Mouse (Mus musculus) heart, postnatal 0 days (tissue): ENCODE results near the gene Tcam1. TPM values are rescaled to one million over a fixed set of nuclear protein-coding genes. Genes with fewer than 3 reads are reported as not detected.
A peak's percentile ranks its signal among the peaks of the same experiment; 100 is the strongest.

Source experiments
- ATAC-seq: fragments of 200-750 bp; cut with Nextera tagmentation; 2 replicates; pipeline ENCODE4 v1.8.0; 2017; ENCODE audit warnings: low read depth, moderate number of reproducible peaks, moderate library complexity; ENCODE audit not compliant: insufficient read depth
- DNase-seq: peaks from one replicate; pipeline ENCODE4 v3.0.0-alpha.2; 2016; ENCODE audit warnings: low spot score
- H3K27ac ChIP-seq: fragments of 300-500 bp; sonication (generic); 2 replicates; pipeline ENCODE4 v1.5.1; 2014; ENCODE audit warnings: low read depth, mild to moderate bottlenecking
- H3K27me3 ChIP-seq: fragments of 300-500 bp; sonication (generic); 2 replicates; pipeline ENCODE4 v1.6.1; 2014; ENCODE audit warnings: low read length, mixed read lengths; ENCODE audit not compliant: control insufficient read depth, insufficient read depth
- H3K36me3 ChIP-seq: fragments of 300-500 bp; sonication (generic); replicated peaks from 2 replicates; pipeline ENCODE4 v1.6.1; 2014; ENCODE audit warnings: low read length, mixed read lengths; ENCODE audit not compliant: control insufficient read depth, insufficient read depth
- H3K4me1 ChIP-seq: fragments of 300-500 bp; sonication (generic); 2 replicates; pipeline ENCODE4 v1.6.1; 2014; ENCODE audit warnings: antibody characterized with exemption; ENCODE audit not compliant: control insufficient read depth, insufficient read depth
- H3K4me2 ChIP-seq: fragments of 300-500 bp; sonication (generic); 2 replicates; pipeline ENCODE4 v1.6.1; 2014; ENCODE audit warnings: low read depth, mild to moderate bottlenecking, low read length, moderate library complexity
- H3K4me3 ChIP-seq: fragments of 300-500 bp; sonication (generic); 2 replicates; pipeline ENCODE4 v1.5.1; 2014; ENCODE audit warnings: low read depth, low read length
- H3K9ac ChIP-seq: fragments of 300-500 bp; sonication (generic); replicated peaks from 2 replicates; pipeline ENCODE4 v1.6.1; 2014; ENCODE audit warnings: low read depth, low read length, mixed read lengths
- H3K9me3 ChIP-seq: fragments of 300-500 bp; sonication (generic); replicated peaks from 2 replicates; pipeline ENCODE4 v1.6.1; 2016; ENCODE audit warnings: low read length; ENCODE audit not compliant: control insufficient read depth
- CTCF ChIP-seq: IDR thresholded peaks from 2 replicates; pipeline ENCODE4 v1.5.1; 2016; ENCODE audit warnings: antibody characterized with exemption, control low read depth, low read depth
- EP300 ChIP-seq: IDR thresholded peaks from 2 replicates; pipeline ENCODE4 v1.6.1; 2016; ENCODE audit warnings: antibody characterized with exemption, low read depth
- WGBS: fragments of 180-500 bp; shearing (Covaris S2); extraction: QIAGEN DNeasy Blood & Tissue Kit; methylation state at CpG from one replicate; pipeline ENCODE4 v1.1.7; 2014; 5-methylcytosine and 5-hydroxymethylcytosine counted together
- polyA plus RNA-seq: library from polyadenylated mRNA; unstranded; fragments of >200 nt; fragmentation: Nextera tagmentation; extraction: Ambion mirVana; gene quantifications from 2 replicates; pipeline ENCODE4 v1.2.1, GENCODE M21; 2015
- total RNA-seq: library from RNA; depleted of rRNA; stranded (reverse); fragments of >200 nt; gene quantifications from 2 replicates; pipeline ENCODE4 v1.2.3, GENCODE M21; 2014; ENCODE audit warnings: low replicate concordance

Gene Tcam1
- total and polyA plus RNA-seq, 2 experiments from 2014 or later = not detected

DNA sequence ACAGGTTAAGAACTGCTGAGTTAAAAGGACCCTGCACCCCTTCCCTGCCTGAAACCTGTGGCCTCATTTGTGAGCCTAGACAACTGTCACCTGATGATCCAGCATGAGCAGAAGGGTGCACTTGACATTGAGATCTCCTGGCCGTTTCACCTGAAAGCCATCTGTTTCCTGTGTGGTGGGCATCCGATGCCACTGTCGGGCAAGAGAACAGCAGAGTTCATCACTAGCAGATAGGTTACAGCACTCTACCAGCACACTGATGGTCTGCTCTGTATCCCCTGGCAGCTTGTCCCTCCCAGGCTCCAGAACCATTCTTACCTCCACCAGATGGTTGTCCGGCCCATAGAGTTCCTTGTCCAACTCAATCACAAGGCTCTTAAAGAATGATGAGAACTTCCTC, 10.9 kb upstream of the Tcam1 start:
- WGBS = 88% methylated on average over 4 of the region's 4 CpGs
- DNase-seq (no peak), ATAC-seq (no peak)
- no peaks in the 10 kb centered on the region for H3K27me3 ChIP-seq
- H3K9ac ChIP-seq = no peak overlapping the region
- H3K4me3 ChIP-seq = no peak overlapping the region
- no peak overlapping the region for H3K27ac ChIP-seq
- TF ChIP-seq EP300 = no peak
- no peak for TF ChIP-seq CTCF
- H3K4me2 ChIP-seq = no peak overlapping the region
- peaks cover 20% of the 10 kb centered on the region for H3K4me1 ChIP-seq
- H3K36me3 ChIP-seq = peaks cover 68% of the 10 kb centered on the region
- no peaks in the 10 kb centered on the region for H3K9me3 ChIP-seq

DNA sequence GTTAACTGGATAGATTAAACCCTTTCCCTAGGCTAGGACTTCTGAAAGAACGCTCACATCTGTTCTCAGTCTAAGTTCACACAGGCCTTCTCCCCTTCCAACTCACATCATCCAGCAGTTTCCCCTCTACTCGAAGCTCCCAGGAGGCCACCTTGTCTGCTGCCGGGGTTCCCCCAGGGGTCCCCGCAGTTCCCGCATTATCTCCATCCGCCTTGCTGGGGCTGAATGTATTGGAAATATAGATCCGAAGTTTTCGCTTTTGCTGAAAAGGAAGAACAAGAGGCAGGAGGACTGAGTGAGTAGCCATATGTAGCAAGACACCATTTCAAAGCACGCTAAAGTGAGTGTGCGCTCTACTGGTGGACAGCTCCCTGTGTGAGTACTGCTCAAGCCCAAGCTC, 10.0 kb upstream of the Tcam1 start:
- Histone ChIP-seq H3K4me3 (no peak overlapping the region), H3K27ac (no peak overlapping the region), H3K36me3 (peaks cover 59% of the 10 kb centered on the region), H3K9me3 (no peaks in the 10 kb centered on the region), H3K9ac (no peak overlapping the region), H3K4me2 (no peak overlapping the region), H3K4me1 (peaks cover 26% of the 10 kb centered on the region), H3K27me3 (no peaks in the 10 kb centered on the region)
- no peak for TF ChIP-seq EP300
- TF ChIP-seq CTCF = no peak
- no peak for ATAC-seq
- WGBS = 88% methylated on average over 10 of the region's 10 CpGs
- DNase-seq = no peak

DNA sequence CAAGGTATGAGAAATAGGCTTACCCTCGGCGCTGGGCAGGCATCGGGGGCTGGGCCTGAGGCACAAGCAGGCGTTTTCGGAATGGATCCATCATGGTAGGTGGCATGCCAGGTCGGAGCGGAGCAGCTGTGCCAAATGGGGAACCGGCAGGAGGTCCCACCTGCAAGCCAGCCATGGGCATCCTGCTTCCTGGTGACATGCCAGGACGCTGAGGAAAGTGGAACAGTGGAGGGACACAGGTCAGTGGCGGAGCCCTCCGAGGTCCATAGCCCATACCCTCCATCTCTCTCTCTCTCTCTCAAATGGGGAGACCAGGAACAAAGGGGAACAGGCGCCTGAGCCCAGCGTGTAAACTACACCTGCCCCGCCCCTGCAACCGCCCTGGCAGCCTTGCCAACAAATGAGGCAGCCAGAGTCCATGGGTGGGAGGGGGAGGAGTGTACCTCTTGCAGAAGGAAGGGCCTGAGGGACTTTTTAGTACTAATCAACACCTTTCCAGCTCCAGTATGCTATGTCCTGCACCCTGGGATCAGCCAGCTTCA, 9.1 kb upstream of the Tcam1 start:
- no peak for DNase-seq
- H3K9ac ChIP-seq = no peak overlapping the region
- no peaks in the 10 kb centered on the region for H3K27me3 ChIP-seq
- H3K4me2 ChIP-seq = no peak overlapping the region
- no peak overlapping the region for H3K4me3 ChIP-seq
- 64% methylated on average over 15 of the region's 15 CpGs for WGBS
- TF ChIP-seq CTCF = no peak
- no peak for TF ChIP-seq EP300
- no peaks in the 10 kb centered on the region for H3K9me3 ChIP-seq
- peaks cover 50% of the 10 kb centered on the region for H3K36me3 ChIP-seq
- 0 out of 2 replicates have a peak overlapping the region, but pooled peaks have one; percentile 8 for H3K27ac ChIP-seq
- H3K4me1 ChIP-seq = peaks cover 32% of the 10 kb centered on the region
- no peak for ATAC-seq

DNA sequence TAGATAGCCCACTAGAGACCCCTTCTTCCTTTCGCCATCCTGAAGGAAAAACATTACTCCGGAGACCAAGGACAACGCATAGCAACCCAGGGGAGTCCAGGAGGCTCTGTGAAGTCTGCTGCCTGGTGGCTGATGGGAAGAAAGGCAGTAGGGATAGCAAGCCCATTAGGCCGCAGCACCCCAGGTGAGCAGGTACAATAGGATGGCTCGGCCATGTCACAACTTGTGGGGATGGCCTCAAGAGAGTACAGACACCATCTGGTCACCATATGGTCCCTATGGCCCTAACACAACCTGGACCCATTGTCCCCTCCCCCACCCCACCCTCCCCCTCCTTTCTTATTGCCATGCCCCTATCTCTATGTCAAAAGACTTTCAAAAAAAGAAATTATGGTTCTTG, 8.6 kb upstream of the Tcam1 start:
- H3K4me2 ChIP-seq = no peak overlapping the region
- no peaks in the 10 kb centered on the region for H3K9me3 ChIP-seq
- H3K36me3 ChIP-seq = peaks cover 45% of the 10 kb centered on the region
- no peak for DNase-seq
- H3K27ac ChIP-seq = 0 out of 2 replicates have a peak overlapping the region, but pooled peaks have one; percentile 8
- no peak overlapping the region for H3K9ac ChIP-seq
- no peaks in the 10 kb centered on the region for H3K27me3 ChIP-seq
- no peak for ATAC-seq
- no peak overlapping the region for H3K4me3 ChIP-seq
- peaks cover 32% of the 10 kb centered on the region for H3K4me1 ChIP-seq
- TF ChIP-seq EP300 = no peak
- no peak for TF ChIP-seq CTCF
- 69% methylated on average over 5 of the region's 5 CpGs for WGBS

GRCm38 (mm10) chr11:106268326-106269059, 8.0 kb upstream of the Tcam1 start:
- no peak for TF ChIP-seq EP300
- no peak for TF ChIP-seq CTCF
- Histone ChIP-seq H3K4me2 (peak overlapping the region; percentile 12; the same call in 1 of the 2 replicates), H3K36me3 (peaks cover 39% of the 10 kb centered on the region), H3K27ac (peak overlapping the region; percentile 64), H3K27me3 (no peaks in the 10 kb centered on the region), H3K9ac (no peak overlapping the region), H3K9me3 (no peaks in the 10 kb centered on the region), H3K4me3 (no peak overlapping the region), H3K4me1 (peaks cover 36% of the 10 kb centered on the region)
- 53% methylated on average over 8 of the region's 8 CpGs for WGBS
- no peak for DNase-seq
- no peak for ATAC-seq
